Mouse (Mus musculus): ENCODE data around the gene Irak1.

The Irak1 gene

DNA sequence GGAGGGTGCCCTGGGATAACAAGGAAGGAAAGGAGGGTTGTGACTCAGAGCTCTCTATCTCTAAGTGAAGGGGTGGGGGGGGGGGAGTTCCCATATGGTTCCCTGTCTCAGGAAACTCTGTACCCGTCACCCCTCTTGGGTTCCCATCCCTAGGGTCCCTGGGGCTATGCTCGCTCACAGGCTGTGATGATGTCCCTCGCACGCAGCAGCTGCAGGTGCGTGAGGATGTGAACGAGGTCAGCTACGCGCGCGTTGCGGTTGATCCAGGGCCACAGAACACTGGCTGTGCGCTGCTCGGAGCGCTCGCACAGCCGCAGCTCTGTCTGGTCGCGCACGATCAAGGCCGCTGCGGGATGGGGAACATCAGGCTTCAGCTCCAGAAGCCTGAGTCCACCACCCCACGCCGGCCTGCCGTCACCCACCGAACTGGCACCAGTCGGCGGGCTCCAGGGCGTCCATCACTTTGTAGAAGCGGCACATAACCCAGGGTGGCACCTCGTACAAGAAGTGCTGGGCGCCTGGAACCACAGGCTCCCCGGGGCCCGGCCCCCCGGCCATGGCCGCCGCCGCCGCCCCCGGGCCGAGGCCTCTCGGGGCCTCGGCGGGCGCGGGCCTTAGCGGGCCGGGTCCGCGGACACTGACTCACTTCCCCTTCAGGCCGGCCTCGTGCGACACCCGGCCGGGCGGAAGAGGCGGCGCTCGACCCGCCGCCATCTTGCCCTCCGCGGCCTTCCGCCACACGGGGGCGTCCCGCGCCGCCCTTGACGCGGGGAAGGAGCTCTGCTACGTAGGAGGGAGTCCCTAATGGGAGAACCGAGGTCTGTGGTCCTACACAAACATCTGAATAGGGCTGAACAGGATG is at the start of gene Irak1:
Irak1 (minus strand) TSS at position 731 of the 862 bp plus-strand sequence.
- DNase-seq, result peak; percentile 76 to 85

GRCm38 (mm10) chrX:74070794-74071193 is 47.1 kb upstream of the Irak1 start:
- no peak for DNase-seq

DNA sequence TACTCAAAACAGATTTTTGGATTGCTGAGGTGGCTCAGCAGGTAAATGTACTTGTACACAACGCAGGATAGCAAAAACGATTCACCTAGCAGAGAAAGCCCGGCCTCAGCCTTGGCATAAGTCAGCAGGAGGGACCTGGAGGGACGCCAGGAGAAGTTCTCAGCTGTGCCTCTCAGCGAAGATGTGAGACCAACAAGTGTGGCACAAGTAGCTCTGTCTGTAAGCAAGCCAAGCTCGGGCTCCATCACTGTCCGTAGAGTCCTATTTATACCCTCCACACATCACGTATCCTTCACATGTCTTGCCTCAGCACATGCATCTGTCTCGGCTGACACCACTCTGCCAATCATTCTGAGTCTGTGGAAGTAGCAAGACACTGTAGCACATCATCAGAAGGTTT is 44.2 kb upstream of the Irak1 start:
- DNase-seq, result peak; percentile 12 to 13

DNA sequence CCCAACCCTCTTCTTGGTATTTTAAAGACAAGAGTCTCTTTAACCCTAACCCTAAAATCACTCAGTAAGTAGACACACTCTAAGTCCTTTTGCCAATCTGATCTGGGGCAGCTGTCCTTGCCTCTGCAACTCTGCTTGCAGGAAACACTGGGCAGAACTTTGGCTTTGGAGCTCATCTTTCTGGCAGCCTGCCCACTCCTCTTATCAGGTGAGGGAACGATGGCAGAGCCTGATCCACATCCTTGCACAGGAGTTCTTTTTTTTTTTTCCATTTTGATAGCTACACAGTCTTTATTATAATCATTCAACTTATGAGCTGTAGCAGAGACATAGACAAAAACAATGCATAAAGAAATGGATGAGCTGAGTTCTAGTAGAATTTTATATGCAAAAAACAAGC is 21.4 kb upstream of the Irak1 start:
- peak in 1 of 2 experiments; percentile 14 for DNase-seq

DNA sequence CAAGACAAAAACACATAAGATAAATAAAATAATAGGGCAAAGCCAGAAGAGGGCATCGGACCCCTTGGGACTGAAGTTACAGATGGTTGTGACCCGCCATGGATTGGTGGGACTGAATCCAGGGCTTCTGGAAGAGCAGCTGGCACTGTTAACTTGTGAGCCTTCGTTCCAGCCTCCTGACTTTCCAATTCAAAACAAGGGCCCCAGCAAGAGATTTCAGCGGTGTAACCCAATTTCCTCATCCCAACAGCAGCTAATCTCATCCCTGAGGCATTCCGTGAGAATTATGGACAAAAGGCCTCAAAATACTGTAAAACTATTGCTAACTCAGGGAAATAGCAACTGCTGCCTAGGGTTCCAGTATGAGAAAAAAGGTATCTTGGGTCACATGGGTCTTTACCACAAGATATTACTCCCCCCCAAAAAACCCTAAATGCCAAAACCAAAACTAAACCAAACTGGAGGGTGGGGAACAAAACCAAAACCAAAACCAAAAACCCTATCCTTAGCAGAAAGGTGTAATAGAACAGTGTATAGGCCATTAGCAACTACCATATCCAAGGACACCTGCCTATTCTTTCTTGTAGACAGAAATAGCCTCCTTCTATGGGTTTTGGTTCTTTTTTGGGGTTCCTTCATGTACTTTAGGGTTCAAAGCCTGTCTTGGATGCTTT is 14.1 kb upstream of the Irak1 start:
- DNase-seq, result no peak

DNA sequence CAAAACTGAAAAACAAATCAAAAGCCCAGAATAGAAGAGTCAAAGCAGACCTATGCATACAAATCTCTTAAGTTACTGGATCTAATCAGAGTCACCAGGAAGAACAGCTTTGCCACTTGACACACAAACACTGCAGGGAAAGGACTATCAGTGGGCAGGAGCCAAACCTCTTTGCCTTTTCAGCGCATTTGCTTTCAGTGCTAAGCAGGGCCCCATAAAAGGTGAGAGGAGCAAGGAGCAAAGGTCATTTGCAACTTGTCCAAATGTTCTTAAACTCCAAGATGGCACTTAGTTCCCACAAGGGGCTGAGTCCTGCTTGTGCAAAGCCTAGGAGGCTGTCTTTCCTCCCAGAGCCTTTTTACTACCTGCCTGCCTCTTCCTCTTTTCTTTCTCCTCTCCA is 6.3 kb upstream of the Irak1 start:
- DNase-seq, result no peak

DNA sequence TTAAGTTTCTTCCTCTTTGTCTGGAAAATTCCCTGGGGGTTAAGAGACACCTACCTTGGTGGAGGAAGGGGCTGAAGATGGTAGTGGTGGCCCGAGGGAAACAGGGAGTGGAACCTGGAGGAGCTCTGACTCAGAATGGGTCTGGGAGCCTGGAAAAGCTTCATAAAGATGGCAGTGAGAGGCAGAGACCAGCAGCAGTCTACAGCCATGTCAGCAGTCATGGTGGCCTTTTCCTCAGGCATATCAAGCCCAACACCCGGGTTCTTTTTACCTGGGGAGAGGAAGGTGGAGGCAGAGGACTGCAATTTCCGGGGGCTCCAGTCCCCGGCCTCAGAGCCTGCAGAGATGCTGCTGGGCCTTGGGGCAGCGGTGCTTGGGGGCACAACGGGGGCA is 927 bp downstream of the Irak1 start:
- no peak for DNase-seq

DNA sequence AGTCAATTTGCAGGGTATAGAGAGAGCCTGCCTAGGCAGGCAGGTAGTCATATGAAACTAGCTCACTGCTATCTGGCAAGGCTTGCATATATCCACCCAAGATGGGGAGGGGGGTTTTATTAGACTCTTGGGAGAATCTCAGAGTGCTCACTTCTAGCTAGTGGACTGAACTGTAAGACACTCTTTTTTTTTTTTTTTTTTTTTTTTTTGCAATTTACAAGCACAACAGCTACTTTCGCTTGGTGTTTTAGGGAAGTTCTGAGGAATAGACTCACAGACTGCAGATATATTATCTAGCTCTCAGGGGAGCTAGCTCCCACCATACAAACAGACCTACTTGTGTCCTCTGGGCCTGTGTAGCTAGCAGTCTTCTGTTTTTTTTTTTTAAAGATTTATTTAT is 9.1 kb downstream of the Irak1 start:
- DNase-seq, result no peak

DNA sequence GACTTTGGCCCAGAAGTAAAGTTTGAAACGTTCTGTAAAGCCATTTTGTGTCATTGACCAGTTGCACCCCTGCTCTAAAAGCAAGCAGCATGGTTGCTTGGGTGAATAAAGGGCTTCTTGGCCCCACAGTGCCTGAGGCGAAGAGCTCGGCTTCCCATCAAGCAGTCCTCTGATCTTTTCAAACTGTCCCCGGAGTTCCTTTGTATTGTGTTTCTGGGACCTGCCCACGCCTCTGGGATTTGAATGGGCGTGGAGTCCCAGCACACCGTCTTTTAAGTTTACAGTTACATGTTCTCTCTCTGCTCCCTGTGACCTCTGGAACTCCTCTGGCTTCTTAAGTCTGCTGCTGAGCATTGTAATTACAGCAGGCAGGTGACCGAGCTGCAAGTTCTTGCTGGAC is 15.7 kb downstream of the Irak1 start:
- DNase-seq, result no peak

DNA sequence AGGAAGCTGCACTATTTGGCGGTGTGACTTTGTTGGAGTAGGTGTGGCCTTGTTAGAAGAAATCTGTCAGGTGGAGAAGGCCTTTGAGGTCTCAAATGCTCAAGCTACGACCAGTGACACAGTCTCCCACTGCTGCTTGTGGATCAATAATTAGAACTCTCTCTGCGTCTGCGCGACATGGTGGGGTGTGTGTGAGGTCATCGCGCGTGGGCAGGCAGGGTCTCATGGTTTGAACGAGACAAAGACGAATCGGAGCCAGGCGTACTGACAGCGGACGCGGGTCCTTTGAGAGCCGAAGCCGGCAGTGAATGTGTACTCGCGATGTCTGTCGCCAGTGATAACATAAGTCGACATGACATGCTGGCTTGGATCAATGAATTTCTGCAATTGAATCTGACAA is 17.3 kb downstream of the Irak1 start:
- DNase-seq, result no peak

DNA sequence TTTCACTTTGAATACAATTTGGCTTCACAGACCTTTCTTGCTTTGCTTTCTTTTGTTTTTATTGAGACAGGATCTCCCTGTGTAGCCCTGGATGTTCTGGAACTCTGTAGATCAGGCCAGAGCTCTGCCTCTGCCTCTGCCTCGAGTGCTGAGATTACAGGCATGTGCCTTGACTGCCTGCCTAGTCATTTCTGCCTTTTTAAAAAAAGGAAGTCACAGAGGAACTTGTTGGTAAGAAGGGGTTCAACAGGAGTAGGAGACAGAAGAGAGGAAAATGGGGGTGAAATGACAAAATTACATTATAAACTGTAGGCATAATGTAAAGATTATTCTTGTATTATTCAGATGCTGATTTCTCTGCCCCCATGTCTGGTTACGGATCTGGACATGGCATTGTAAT is 20.1 kb downstream of the Irak1 start:
- no peak for DNase-seq

GRCm38 (mm10) chrX:74001024-74001423 is 22.7 kb downstream of the Irak1 start:
- DNase-seq, result no peak

DNA sequence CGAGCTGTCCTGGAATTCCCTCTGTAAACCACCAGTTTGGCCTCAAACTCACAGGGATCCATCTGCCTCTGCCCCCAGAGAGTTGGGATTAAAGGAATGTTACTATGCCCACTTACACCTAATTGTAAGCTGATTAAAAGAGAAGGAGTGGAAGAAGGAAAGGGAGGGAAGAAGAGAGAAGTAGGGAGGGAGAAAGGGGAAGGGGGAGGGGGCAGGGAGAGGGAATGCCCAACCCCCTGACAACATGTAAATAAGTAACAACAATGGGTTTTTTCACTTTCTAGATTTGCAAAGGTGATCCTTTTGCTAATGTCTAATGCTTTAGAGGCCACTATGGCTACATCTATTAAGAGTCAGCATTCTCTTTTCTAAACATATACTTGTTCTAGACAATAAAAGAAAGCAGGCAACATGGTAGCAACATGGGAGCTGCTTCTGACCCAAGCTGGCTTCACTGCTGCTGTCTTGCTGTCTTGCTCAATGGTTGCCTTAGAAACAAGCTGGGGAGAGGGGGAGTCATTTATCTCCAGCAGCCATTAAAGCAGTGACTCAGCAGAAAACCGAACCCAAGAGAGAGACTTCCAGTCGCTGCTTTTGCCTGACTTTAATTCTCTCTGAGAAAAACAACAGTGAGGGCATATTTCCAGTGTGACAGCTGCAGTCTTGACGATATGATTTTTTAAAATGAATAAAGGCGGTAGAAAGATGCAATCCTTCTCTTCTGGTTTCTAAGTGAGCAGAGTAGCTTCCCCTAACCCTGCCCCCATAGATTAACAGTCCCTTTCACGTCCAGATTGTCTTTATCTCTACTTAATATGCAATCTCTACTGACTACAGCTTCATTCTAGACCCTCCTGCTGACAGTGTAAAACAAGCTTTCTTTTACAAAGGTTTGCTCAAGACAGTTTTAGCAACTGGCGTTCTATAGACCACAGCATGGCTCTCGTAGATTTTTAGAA is 24.5 kb downstream of the Irak1 start:
- peak; percentile 13 to 45 for DNase-seq

GRCm38 (mm10) chrX:73977783-73978182 is 45.9 kb downstream of the Irak1 start:
- DNase-seq, result no peak

GRCm38 (mm10) chrX:73976283-73976682 is 47.4 kb downstream of the Irak1 start:
- DNase-seq, result no peak

DNA sequence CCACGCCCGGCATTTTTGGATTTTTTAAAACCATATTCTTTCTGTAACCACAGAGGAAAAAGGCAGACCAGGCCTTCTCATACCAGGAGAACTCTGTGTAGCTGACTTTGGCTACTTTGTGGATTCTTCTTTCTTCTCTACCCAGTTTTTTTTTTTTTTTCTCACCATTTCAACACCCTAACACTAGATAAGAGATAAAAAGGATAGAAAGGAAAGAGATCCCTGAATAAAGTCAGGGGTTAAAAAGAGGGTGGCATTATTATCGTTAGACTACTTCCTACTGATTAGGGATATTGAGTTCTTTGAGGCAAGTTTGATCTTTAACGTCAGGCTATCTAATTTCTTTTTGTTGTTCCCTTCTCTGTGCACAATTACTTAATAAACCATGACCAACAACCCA is 50.9 kb downstream of the Irak1 start:
- DNase-seq, result no peak

DNA sequence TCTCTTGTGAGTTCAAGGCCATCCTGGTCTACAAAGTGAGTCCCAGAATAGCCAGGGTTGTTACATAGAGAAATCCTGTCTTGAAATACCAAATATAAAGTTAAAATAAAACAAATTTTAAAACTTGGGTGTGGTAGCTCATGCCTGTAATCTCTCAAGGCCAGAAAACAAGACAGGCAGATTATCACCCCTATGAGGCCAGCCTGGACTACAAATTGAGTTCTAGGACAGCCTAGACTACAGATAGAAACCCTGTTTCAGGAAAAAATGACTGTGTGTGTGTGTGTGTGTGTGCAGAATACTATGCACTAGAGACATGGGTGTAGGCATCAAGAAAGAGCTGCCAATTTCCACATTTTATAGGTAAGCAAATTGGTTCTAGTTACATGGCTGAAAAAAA is 52.9 kb downstream of the Irak1 start:
- no peak for DNase-seq

DNA sequence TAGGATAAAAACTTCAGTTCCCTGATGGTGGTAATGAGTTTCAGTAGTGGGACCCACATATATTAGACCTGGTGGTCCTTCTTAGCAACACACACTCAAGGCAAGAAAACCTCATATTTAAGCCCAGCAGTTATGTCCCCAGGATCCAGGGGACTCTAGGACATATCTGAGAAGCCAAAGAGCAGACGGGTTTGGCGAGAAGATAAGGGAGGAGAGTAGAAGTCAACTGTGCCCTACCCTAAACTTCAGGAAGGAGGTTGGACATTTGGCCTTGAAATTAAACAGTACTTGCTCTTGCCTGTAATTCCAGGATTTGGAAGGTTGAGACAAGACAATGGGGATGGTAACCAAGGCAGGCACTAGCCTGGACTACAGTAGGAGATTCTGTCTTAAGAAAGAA is 54.0 kb downstream of the Irak1 start:
- DNase-seq, result no peak

GRCm38 (mm10) chrX:73969167-73969566 is 54.6 kb downstream of the Irak1 start:
- DNase-seq, result no peak

GRCm38 (mm10) chrX:73967177-73968075 is 56.3 kb downstream of the Irak1 start:
- DNase-seq, result peak; percentile 89 to 91

GRCm38 (mm10) chrX:73966248-73967176 is 57.2 kb downstream of the Irak1 start, which contains the start of gene Hcfc1:
Hcfc1 (minus strand) TSS chrX:73966357.
- DNase-seq, result peak; percentile 92 to 93

All from lung, adult 18-20 months (tissue).